Mouse (Mus musculus): ENCODE measurements around the gene Slc27a5. TPM values are rescaled to one million over a fixed set of nuclear protein-coding genes. Genes with fewer than 3 reads are reported as not detected.

Gene Slc27a5
- polyA plus RNA-seq, 1 experiment from 2014 or later, result not detected

DNA sequence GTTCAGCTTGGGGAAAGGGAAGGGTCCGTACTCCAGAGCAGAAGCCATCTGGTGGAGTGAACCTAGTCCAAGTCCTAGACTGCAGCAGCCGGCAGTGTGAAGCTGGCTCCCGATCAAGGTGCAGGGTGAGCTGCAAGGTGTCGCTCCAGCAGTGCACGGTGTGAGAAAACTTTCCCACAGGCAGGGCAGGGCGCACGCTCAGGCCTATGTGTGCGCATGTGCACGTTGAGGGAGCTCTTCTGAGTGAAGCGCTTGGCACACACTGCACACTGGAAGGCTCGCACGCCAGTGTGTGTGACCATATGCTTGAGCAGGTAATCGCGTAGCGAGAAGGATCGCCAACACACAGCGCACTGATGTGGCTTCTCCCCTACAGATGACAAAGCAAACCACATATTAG, 8.0 kb upstream of the Slc27a5 start:
- 88% methylated on average over 17 of the region's 17 CpGs for WGBS
- no peak overlapping the region for H3K27ac ChIP-seq (replicated peaks; ENCODE audit: low read depth, low read length)
- no peak overlapping the region for H3K4me2 ChIP-seq (ENCODE audit: low read depth, severe bottlenecking)
- H3K4me3 ChIP-seq (ENCODE audit: low read depth, low read length), result no peak overlapping the region
- no peak overlapping the region for H3K9ac ChIP-seq (ENCODE audit: low read length)
- peaks cover 6% of the 10 kb centered on the region for H3K27me3 ChIP-seq (ENCODE audit: control insufficient read depth, insufficient read depth, low read length)
- ATAC-seq (ENCODE audit: insufficient number of reproducible peaks, low FRiP score, low TSS enrichment, low read depth), result no peak
- no peaks in the 10 kb centered on the region for H3K9me3 ChIP-seq (ENCODE audit: control insufficient read depth, low read length)
- DNase-seq (ENCODE audit: low spot score), result no peak
- peaks cover 5% of the 10 kb centered on the region for H3K36me3 ChIP-seq (ENCODE audit: control insufficient read depth, insufficient read depth, low read length)
- H3K4me1 ChIP-seq (ENCODE audit: control insufficient read depth, insufficient read depth, low read length), result peaks cover 9% of the 10 kb centered on the region; the same call in 1 of the 2 replicates

GRCm38 (mm10) chr7:13003380-13003779, 5.4 kb upstream of the Slc27a5 start:
- ATAC-seq (ENCODE audit: insufficient number of reproducible peaks, low FRiP score, low TSS enrichment, low read depth) (no peak), DNase-seq (ENCODE audit: low spot score) (no peak)
- Histone ChIP-seq H3K9ac (ENCODE audit: low read length) (no peak overlapping the region), H3K36me3 (ENCODE audit: control insufficient read depth, insufficient read depth, low read length) (peaks cover 5% of the 10 kb centered on the region), H3K4me3 (ENCODE audit: low read depth, low read length) (no peak overlapping the region), H3K9me3 (ENCODE audit: control insufficient read depth, low read length) (no peaks in the 10 kb centered on the region), H3K27me3 (ENCODE audit: control insufficient read depth, insufficient read depth, low read length) (peaks cover 6% of the 10 kb centered on the region), H3K27ac (replicated peaks; ENCODE audit: low read depth, low read length) (no peak overlapping the region), H3K4me1 (ENCODE audit: control insufficient read depth, insufficient read depth, low read length) (peaks cover 6% of the 10 kb centered on the region; the same call in 1 of the 2 replicates), H3K4me2 (ENCODE audit: low read depth, severe bottlenecking) (no peak overlapping the region)
- 75% methylated on average over 5 of the region's 5 CpGs for WGBS

DNA sequence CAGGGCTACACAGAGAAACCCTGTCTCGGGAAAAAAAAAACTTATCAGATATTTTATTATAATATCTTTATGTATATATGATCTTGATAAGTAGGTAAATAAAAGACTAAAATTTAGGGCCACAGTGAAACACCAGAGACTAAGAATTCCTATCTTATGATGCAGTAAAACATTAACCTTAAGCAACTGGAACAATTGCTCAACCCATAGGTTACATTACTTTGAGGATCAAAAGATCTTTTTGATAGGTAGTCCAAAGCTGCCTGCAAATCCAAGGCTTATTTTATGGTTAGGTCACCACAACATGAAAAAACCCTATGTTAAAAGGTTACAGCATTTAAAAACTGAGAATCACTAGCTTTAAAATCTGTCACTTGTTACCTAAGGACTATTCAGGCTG, 3.6 kb upstream of the Slc27a5 start:
- Histone ChIP-seq H3K27me3 (ENCODE audit: control insufficient read depth, insufficient read depth, low read length) (no peaks in the 10 kb centered on the region), H3K9ac (ENCODE audit: low read length) (no peak overlapping the region), H3K4me1 (ENCODE audit: control insufficient read depth, insufficient read depth, low read length) (no peaks in the 10 kb centered on the region), H3K36me3 (ENCODE audit: control insufficient read depth, insufficient read depth, low read length) (no peaks in the 10 kb centered on the region; the same call in none of the 2 replicates), H3K4me3 (ENCODE audit: low read depth, low read length) (no peak overlapping the region), H3K27ac (replicated peaks; ENCODE audit: low read depth, low read length) (no peak overlapping the region), H3K9me3 (ENCODE audit: control insufficient read depth, low read length) (no peaks in the 10 kb centered on the region), H3K4me2 (ENCODE audit: low read depth, severe bottlenecking) (no peak overlapping the region)
- ATAC-seq (ENCODE audit: insufficient number of reproducible peaks, low FRiP score, low TSS enrichment, low read depth) (no peak), DNase-seq (ENCODE audit: low spot score) (no peak)
- 85% methylated on average over 1 of the region's 1 CpGs for WGBS

DNA sequence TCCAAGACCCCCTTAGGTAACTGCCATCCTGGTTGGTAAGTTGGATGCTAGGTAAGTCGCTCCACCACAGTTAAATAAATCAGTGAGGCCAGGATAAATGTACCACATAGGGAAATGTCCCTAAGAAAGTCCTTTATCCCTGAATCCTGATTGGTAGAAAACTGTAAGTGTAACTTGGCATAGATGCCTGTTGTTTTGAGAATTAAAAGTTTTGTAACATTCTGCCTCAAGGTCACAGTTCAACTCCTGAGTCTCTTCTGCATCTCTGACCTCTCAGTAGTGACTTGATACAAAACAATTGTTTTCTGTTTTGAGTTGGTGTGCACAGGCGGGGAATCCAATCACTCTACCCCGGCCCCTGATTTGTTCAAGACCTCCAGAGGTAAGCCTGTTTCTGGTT, 859 bp upstream of the Slc27a5 start, which contains the start of gene Trim28:
Gene Trim28, plus strand, starts transcription at position 264 of the 400 bp plus-strand sequence.
- H3K27me3 ChIP-seq (ENCODE audit: control insufficient read depth, insufficient read depth, low read length), result no peaks in the 10 kb centered on the region
- DNase-seq (ENCODE audit: low spot score) (no peak), ATAC-seq (ENCODE audit: insufficient number of reproducible peaks, low FRiP score, low TSS enrichment, low read depth) (no peak)
- H3K4me2 ChIP-seq (ENCODE audit: low read depth, severe bottlenecking), result no peak within 1 kb of the TSS
- WGBS, result 85% methylated on average over 3 of the region's 3 CpGs
- H3K9ac ChIP-seq (ENCODE audit: low read length), result no peak within 1 kb of the TSS
- no peak within 1 kb of the TSS for H3K4me3 ChIP-seq (ENCODE audit: low read depth, low read length)
- H3K9me3 ChIP-seq (ENCODE audit: control insufficient read depth, low read length), result no peaks in the 10 kb centered on the region
- H3K4me1 ChIP-seq (ENCODE audit: control insufficient read depth, insufficient read depth, low read length), result no peaks in the 10 kb centered on the region
- H3K36me3 ChIP-seq (ENCODE audit: control insufficient read depth, insufficient read depth, low read length), result no peaks in the 10 kb centered on the region; the same call in 1 of the 2 replicates
- H3K27ac ChIP-seq (replicated peaks; ENCODE audit: low read depth, low read length), result no peak within 1 kb of the TSS

DNA sequence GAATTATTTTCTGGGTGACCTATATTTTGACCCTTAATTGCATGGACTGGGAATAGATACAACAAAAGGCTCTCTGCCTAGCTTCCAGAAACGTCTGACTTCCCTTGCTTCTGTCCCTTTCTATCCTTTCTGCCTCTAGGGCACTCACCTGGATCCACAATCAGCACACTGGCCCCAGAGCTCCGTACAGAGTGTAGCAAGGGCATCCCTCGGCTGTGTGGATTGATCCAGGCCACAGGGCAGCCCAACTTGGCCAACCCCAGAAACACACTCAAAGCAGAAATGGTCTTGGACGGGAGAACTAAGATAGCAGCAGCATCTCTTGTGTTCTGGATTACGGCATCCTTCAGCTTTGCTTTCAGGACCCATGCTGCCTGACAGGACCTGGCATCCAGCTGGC, 762 bp downstream of the Slc27a5 start:
- no peak overlapping the region for H3K9ac ChIP-seq (ENCODE audit: low read length)

DNA sequence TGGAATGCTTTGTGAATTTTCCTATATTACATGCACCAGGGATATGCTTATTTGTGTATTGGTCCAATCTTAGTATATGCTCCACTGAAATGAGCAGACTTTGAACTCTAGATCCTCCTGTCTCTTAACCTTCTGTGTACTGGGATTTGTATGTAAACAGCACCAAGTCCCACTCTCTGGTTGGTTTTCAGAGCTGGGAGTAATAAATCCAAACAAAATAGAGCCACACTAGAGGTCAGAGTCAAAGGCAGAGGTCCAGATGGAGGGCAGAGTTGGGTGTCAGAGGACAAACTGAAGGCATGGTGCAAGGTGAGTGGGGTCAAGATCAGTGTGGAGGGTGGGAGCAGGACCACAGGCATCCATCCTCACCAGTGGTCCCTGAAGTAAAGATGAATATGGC, 2.1 kb downstream of the Slc27a5 start:
- no peaks in the 10 kb centered on the region for H3K27me3 ChIP-seq (ENCODE audit: control insufficient read depth, insufficient read depth, low read length)
- no peaks in the 10 kb centered on the region for H3K4me1 ChIP-seq (ENCODE audit: control insufficient read depth, insufficient read depth, low read length)
- no peak overlapping the region for H3K27ac ChIP-seq (replicated peaks; ENCODE audit: low read depth, low read length)
- H3K4me2 ChIP-seq (ENCODE audit: low read depth, severe bottlenecking), result no peak overlapping the region
- DNase-seq (ENCODE audit: low spot score) (no peak), ATAC-seq (ENCODE audit: insufficient number of reproducible peaks, low FRiP score, low TSS enrichment, low read depth) (no peak)
- no peaks in the 10 kb centered on the region for H3K9me3 ChIP-seq (ENCODE audit: control insufficient read depth, low read length)
- no peak overlapping the region for H3K4me3 ChIP-seq (ENCODE audit: low read depth, low read length)
- H3K36me3 ChIP-seq (ENCODE audit: control insufficient read depth, insufficient read depth, low read length), result no peaks in the 10 kb centered on the region
- H3K9ac ChIP-seq (ENCODE audit: low read length), result no peak overlapping the region

More for the DNA sequence above, 762 bp downstream of the Slc27a5 start:
- Histone ChIP-seq H3K9me3 (ENCODE audit: control insufficient read depth, low read length) (no peaks in the 10 kb centered on the region), H3K4me1 (ENCODE audit: control insufficient read depth, insufficient read depth, low read length) (no peaks in the 10 kb centered on the region), H3K27me3 (ENCODE audit: control insufficient read depth, insufficient read depth, low read length) (no peaks in the 10 kb centered on the region), H3K36me3 (ENCODE audit: control insufficient read depth, insufficient read depth, low read length) (no peaks in the 10 kb centered on the region), H3K27ac (replicated peaks; ENCODE audit: low read depth, low read length) (no peak overlapping the region), H3K4me3 (ENCODE audit: low read depth, low read length) (no peak overlapping the region), H3K4me2 (ENCODE audit: low read depth, severe bottlenecking) (no peak overlapping the region)
- ATAC-seq (ENCODE audit: insufficient number of reproducible peaks, low FRiP score, low TSS enrichment, low read depth) (no peak), DNase-seq (ENCODE audit: low spot score) (no peak)
- 66% methylated on average over 5 of the region's 5 CpGs for WGBS

- H3K4me3 ChIP-seq (ENCODE audit: low read depth, low read length), result no peak overlapping the region
- WGBS, result 88% methylated on average over 10 of the region's 10 CpGs
- H3K27me3 ChIP-seq (ENCODE audit: control insufficient read depth, insufficient read depth, low read length), result no peaks in the 10 kb centered on the region
- no peak overlapping the region for H3K4me2 ChIP-seq (ENCODE audit: low read depth, severe bottlenecking)
- no peak overlapping the region for H3K9ac ChIP-seq (ENCODE audit: low read length)
- no peak for ATAC-seq (ENCODE audit: insufficient number of reproducible peaks, low FRiP score, low TSS enrichment, low read depth)
- no peaks in the 10 kb centered on the region for H3K9me3 ChIP-seq (ENCODE audit: control insufficient read depth, low read length)
- no peaks in the 10 kb centered on the region for H3K36me3 ChIP-seq (ENCODE audit: control insufficient read depth, insufficient read depth, low read length)
- no peak overlapping the region for H3K27ac ChIP-seq (replicated peaks; ENCODE audit: low read depth, low read length)
- DNase-seq (ENCODE audit: low spot score), result no peak
- H3K4me1 ChIP-seq (ENCODE audit: control insufficient read depth, insufficient read depth, low read length), result no peaks in the 10 kb centered on the region
Observed at GRCm38 (mm10) chr7:12993148-12993547, 4.8 kb downstream of the Slc27a5 start.

DNA sequence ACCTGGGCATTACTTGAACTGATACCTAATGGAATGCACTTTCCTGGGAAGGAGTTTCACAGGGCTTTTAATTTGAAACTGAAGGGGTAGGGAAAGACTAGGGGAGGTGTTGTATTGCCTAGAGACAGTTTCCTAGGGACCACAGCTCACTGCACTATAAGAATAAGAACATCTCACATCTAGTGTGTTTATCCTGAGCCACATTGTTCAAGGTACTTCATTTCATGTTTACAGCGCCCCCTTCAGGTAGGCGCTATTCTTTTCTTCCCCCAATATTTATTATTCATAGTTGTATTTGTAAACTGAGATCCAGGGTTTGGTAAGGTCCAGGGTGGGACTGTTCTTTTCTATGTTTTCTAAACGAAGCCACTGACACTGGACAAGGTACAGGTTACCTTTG, 5.8 kb downstream of the Slc27a5 start:
- Histone ChIP-seq H3K27ac (replicated peaks; ENCODE audit: low read depth, low read length) (no peak overlapping the region), H3K27me3 (ENCODE audit: control insufficient read depth, insufficient read depth, low read length) (no peaks in the 10 kb centered on the region), H3K9ac (ENCODE audit: low read length) (no peak overlapping the region), H3K9me3 (ENCODE audit: control insufficient read depth, low read length) (no peaks in the 10 kb centered on the region), H3K4me1 (ENCODE audit: control insufficient read depth, insufficient read depth, low read length) (no peaks in the 10 kb centered on the region), H3K4me2 (ENCODE audit: low read depth, severe bottlenecking) (no peak overlapping the region), H3K4me3 (ENCODE audit: low read depth, low read length) (no peak overlapping the region), H3K36me3 (ENCODE audit: control insufficient read depth, insufficient read depth, low read length) (no peaks in the 10 kb centered on the region)
- 7% methylated on average over 3 of the region's 3 CpGs for WGBS
- ATAC-seq (ENCODE audit: insufficient number of reproducible peaks, low FRiP score, low TSS enrichment, low read depth) (no peak), DNase-seq (ENCODE audit: low spot score) (no peak)

Measured in limb, embryonic 11.5 days (tissue).